Mouse (Mus musculus): Measurements from ENCODE around the gene Afap1. TPM values are rescaled to one million over a fixed set of nuclear protein-coding genes. Genes with fewer than 3 reads are reported as not detected.
A peak's percentile ranks its signal among the peaks of the same experiment; 100 is the strongest.

Afap1 gene
- polyA plus RNA-seq, 1 experiment from 2014 or later: 21.3 TPM

- H3K9me3 ChIP-seq (ENCODE audit: control insufficient read depth, low read depth, low read length): no peaks in the 10 kb centered on the region
- H3K9ac ChIP-seq (replicated peaks; ENCODE audit: low read depth, low read length): no peak overlapping the region
- peaks cover 42% of the 10 kb centered on the region for H3K4me1 ChIP-seq (ENCODE audit: control insufficient read depth, insufficient read depth, low read length)
- peaks cover 23% of the 10 kb centered on the region for H3K36me3 ChIP-seq (ENCODE audit: control insufficient read depth, insufficient read depth, low read length)
- H3K4me3 ChIP-seq (ENCODE audit: low read depth, low read length): no peak overlapping the region
- peak overlapping the region; percentile 87 for H3K27ac ChIP-seq (ENCODE audit: low read length)
- no peak overlapping the region for H3K4me2 ChIP-seq (replicated peaks; ENCODE audit: low read depth, low read length)
- no peaks in the 10 kb centered on the region for H3K27me3 ChIP-seq (ENCODE audit: control insufficient read depth, insufficient read depth, low read length)
- 24% methylated on average over 12 of the region's 12 CpGs for WGBS
- peak; percentile 51 for ATAC-seq (ENCODE audit: insufficient number of reproducible peaks, insufficient read depth, low FRiP score, low read depth)
These were observed 80.7 kb downstream of the Afap1 start for GRCm38 (mm10) chr5:35973800-35974199.

GRCm38 (mm10) chr5:35974265-35974664, 81.1 kb downstream of the Afap1 start:
- ATAC-seq (ENCODE audit: insufficient number of reproducible peaks, insufficient read depth, low FRiP score, low read depth): no peak
- Histone ChIP-seq H3K9me3 (ENCODE audit: control insufficient read depth, low read depth, low read length) (no peaks in the 10 kb centered on the region), H3K27ac (ENCODE audit: low read length) (peak overlapping the region; percentile 87), H3K9ac (replicated peaks; ENCODE audit: low read depth, low read length) (no peak overlapping the region), H3K4me1 (ENCODE audit: control insufficient read depth, insufficient read depth, low read length) (peaks cover 42% of the 10 kb centered on the region), H3K4me2 (replicated peaks; ENCODE audit: low read depth, low read length) (no peak overlapping the region), H3K4me3 (ENCODE audit: low read depth, low read length) (no peak overlapping the region), H3K27me3 (ENCODE audit: control insufficient read depth, insufficient read depth, low read length) (no peaks in the 10 kb centered on the region), H3K36me3 (ENCODE audit: control insufficient read depth, insufficient read depth, low read length) (peaks cover 22% of the 10 kb centered on the region)
- 65% methylated on average over 15 of the region's 15 CpGs for WGBS

GRCm38 (mm10) chr5:35975681-35976080, 82.6 kb downstream of the Afap1 start:
- no peak for ATAC-seq (ENCODE audit: insufficient number of reproducible peaks, insufficient read depth, low FRiP score, low read depth)
- no peaks in the 10 kb centered on the region for H3K27me3 ChIP-seq (ENCODE audit: control insufficient read depth, insufficient read depth, low read length)
- peaks cover 21% of the 10 kb centered on the region for H3K36me3 ChIP-seq (ENCODE audit: control insufficient read depth, insufficient read depth, low read length)
- H3K4me3 ChIP-seq (ENCODE audit: low read depth, low read length): no peak overlapping the region
- no peak overlapping the region for H3K27ac ChIP-seq (ENCODE audit: low read length)
- WGBS: 10% methylated on average over 5 of the region's 5 CpGs
- H3K4me1 ChIP-seq (ENCODE audit: control insufficient read depth, insufficient read depth, low read length): peaks cover 32% of the 10 kb centered on the region
- H3K9ac ChIP-seq (replicated peaks; ENCODE audit: low read depth, low read length): no peak overlapping the region
- no peaks in the 10 kb centered on the region for H3K9me3 ChIP-seq (ENCODE audit: control insufficient read depth, low read depth, low read length)
- no peak overlapping the region for H3K4me2 ChIP-seq (replicated peaks; ENCODE audit: low read depth, low read length)

GRCm38 (mm10) chr5:35980542-35980941, 87.4 kb downstream of the Afap1 start:
- Histone ChIP-seq H3K9ac (replicated peaks; ENCODE audit: low read depth, low read length) (no peak overlapping the region), H3K4me1 (ENCODE audit: control insufficient read depth, insufficient read depth, low read length) (no peaks in the 10 kb centered on the region), H3K27ac (ENCODE audit: low read length) (no peak overlapping the region), H3K4me3 (ENCODE audit: low read depth, low read length) (no peak overlapping the region), H3K36me3 (ENCODE audit: control insufficient read depth, insufficient read depth, low read length) (peaks cover 43% of the 10 kb centered on the region), H3K9me3 (ENCODE audit: control insufficient read depth, low read depth, low read length) (no peaks in the 10 kb centered on the region), H3K4me2 (replicated peaks; ENCODE audit: low read depth, low read length) (no peak overlapping the region), H3K27me3 (ENCODE audit: control insufficient read depth, insufficient read depth, low read length) (no peaks in the 10 kb centered on the region)
- 87% methylated on average over 5 of the region's 5 CpGs for WGBS
- ATAC-seq (ENCODE audit: insufficient number of reproducible peaks, insufficient read depth, low FRiP score, low read depth): no peak

- Histone ChIP-seq H3K27me3 (ENCODE audit: control insufficient read depth, insufficient read depth, low read length) (no peaks in the 10 kb centered on the region), H3K4me1 (ENCODE audit: control insufficient read depth, insufficient read depth, low read length) (no peaks in the 10 kb centered on the region), H3K36me3 (ENCODE audit: control insufficient read depth, insufficient read depth, low read length) (peaks cover 39% of the 10 kb centered on the region), H3K27ac (ENCODE audit: low read length) (no peak overlapping the region), H3K9me3 (ENCODE audit: control insufficient read depth, low read depth, low read length) (no peaks in the 10 kb centered on the region), H3K4me3 (ENCODE audit: low read depth, low read length) (no peak overlapping the region), H3K4me2 (replicated peaks; ENCODE audit: low read depth, low read length) (no peak overlapping the region), H3K9ac (replicated peaks; ENCODE audit: low read depth, low read length) (no peak overlapping the region)
- WGBS: 86% methylated on average over 5 of the region's 5 CpGs
- ATAC-seq (ENCODE audit: insufficient number of reproducible peaks, insufficient read depth, low FRiP score, low read depth): no peak
These were observed 88.2 kb downstream of the Afap1 start for GRCm38 (mm10) chr5:35981341-35981740.

GRCm38 (mm10) chr5:35981976-35982375, 88.9 kb downstream of the Afap1 start:
- H3K27me3 ChIP-seq (ENCODE audit: control insufficient read depth, insufficient read depth, low read length): no peaks in the 10 kb centered on the region
- no peak overlapping the region for H3K9ac ChIP-seq (replicated peaks; ENCODE audit: low read depth, low read length)
- H3K4me2 ChIP-seq (replicated peaks; ENCODE audit: low read depth, low read length): no peak overlapping the region
- 36% methylated on average over 4 of the region's 4 CpGs for WGBS
- peaks cover 35% of the 10 kb centered on the region for H3K36me3 ChIP-seq (ENCODE audit: control insufficient read depth, insufficient read depth, low read length)
- H3K27ac ChIP-seq (ENCODE audit: low read length): no peak overlapping the region
- peak; percentile 56; the same call in 1 of the 2 replicates for ATAC-seq (ENCODE audit: insufficient number of reproducible peaks, insufficient read depth, low FRiP score, low read depth)
- H3K9me3 ChIP-seq (ENCODE audit: control insufficient read depth, low read depth, low read length): no peaks in the 10 kb centered on the region
- H3K4me1 ChIP-seq (ENCODE audit: control insufficient read depth, insufficient read depth, low read length): no peaks in the 10 kb centered on the region
- H3K4me3 ChIP-seq (ENCODE audit: low read depth, low read length): no peak overlapping the region

GRCm38 (mm10) chr5:35985611-35986010, 92.5 kb downstream of the Afap1 start:
- Histone ChIP-seq H3K36me3 (ENCODE audit: control insufficient read depth, insufficient read depth, low read length) (peaks cover 44% of the 10 kb centered on the region), H3K27ac (ENCODE audit: low read length) (no peak overlapping the region), H3K4me1 (ENCODE audit: control insufficient read depth, insufficient read depth, low read length) (no peaks in the 10 kb centered on the region), H3K9me3 (ENCODE audit: control insufficient read depth, low read depth, low read length) (no peaks in the 10 kb centered on the region), H3K4me3 (ENCODE audit: low read depth, low read length) (no peak overlapping the region), H3K9ac (replicated peaks; ENCODE audit: low read depth, low read length) (no peak overlapping the region), H3K4me2 (replicated peaks; ENCODE audit: low read depth, low read length) (no peak overlapping the region), H3K27me3 (ENCODE audit: control insufficient read depth, insufficient read depth, low read length) (no peaks in the 10 kb centered on the region)
- ATAC-seq (ENCODE audit: insufficient number of reproducible peaks, insufficient read depth, low FRiP score, low read depth): no peak
- whole genome bisulfite sequencing: 92% methylated on average over 8 of the region's 8 CpGs

GRCm38 (mm10) chr5:35988085-35988484, 95.0 kb downstream of the Afap1 start:
- H3K27ac ChIP-seq (ENCODE audit: low read length): no peak overlapping the region
- no peak overlapping the region for H3K4me2 ChIP-seq (replicated peaks; ENCODE audit: low read depth, low read length)
- H3K4me3 ChIP-seq (ENCODE audit: low read depth, low read length): no peak overlapping the region
- no peaks in the 10 kb centered on the region for H3K27me3 ChIP-seq (ENCODE audit: control insufficient read depth, insufficient read depth, low read length)
- no peaks in the 10 kb centered on the region for H3K9me3 ChIP-seq (ENCODE audit: control insufficient read depth, low read depth, low read length)
- WGBS: 90% methylated on average over 8 of the region's 8 CpGs
- H3K36me3 ChIP-seq (ENCODE audit: control insufficient read depth, insufficient read depth, low read length): peaks cover 44% of the 10 kb centered on the region
- no peaks in the 10 kb centered on the region for H3K4me1 ChIP-seq (ENCODE audit: control insufficient read depth, insufficient read depth, low read length)
- H3K9ac ChIP-seq (replicated peaks; ENCODE audit: low read depth, low read length): no peak overlapping the region
- no peak for ATAC-seq (ENCODE audit: insufficient number of reproducible peaks, insufficient read depth, low FRiP score, low read depth)

- H3K9ac ChIP-seq (replicated peaks; ENCODE audit: low read depth, low read length): no peak overlapping the region
- no peaks in the 10 kb centered on the region for H3K27me3 ChIP-seq (ENCODE audit: control insufficient read depth, insufficient read depth, low read length)
- H3K27ac ChIP-seq (ENCODE audit: low read length): no peak overlapping the region
- no peak for ATAC-seq (ENCODE audit: insufficient number of reproducible peaks, insufficient read depth, low FRiP score, low read depth)
- no peaks in the 10 kb centered on the region for H3K9me3 ChIP-seq (ENCODE audit: control insufficient read depth, low read depth, low read length)
- H3K4me1 ChIP-seq (ENCODE audit: control insufficient read depth, insufficient read depth, low read length): no peaks in the 10 kb centered on the region
- WGBS: 81% methylated on average over 6 of the region's 6 CpGs
- peaks cover 46% of the 10 kb centered on the region for H3K36me3 ChIP-seq (ENCODE audit: control insufficient read depth, insufficient read depth, low read length)
- H3K4me2 ChIP-seq (replicated peaks; ENCODE audit: low read depth, low read length): no peak overlapping the region
- no peak overlapping the region for H3K4me3 ChIP-seq (ENCODE audit: low read depth, low read length)
These were observed 96.4 kb downstream of the Afap1 start for GRCm38 (mm10) chr5:35989506-35989905.
